Mouse (Mus musculus): ENCODE measurements around the gene Lamb2.

The Lamb2 gene

DNA sequence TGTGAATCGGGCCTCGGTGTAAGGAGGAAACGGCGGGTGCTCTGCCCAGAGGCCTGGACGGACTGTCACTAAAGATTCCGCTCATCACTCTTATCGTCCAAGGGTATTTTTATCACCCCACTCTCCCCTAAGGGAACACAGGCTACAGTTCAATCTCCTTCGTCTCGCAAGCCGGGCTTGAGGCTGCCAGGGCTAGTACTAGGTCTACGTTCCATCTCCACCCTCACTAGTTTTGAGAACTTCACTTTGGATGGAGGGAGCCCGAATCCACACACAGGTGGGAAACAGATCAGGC, 11.7 kb downstream of the Lamb2 start:
- DNase-seq (ENCODE audit: low read depth, low spot score) = no peak

DNA sequence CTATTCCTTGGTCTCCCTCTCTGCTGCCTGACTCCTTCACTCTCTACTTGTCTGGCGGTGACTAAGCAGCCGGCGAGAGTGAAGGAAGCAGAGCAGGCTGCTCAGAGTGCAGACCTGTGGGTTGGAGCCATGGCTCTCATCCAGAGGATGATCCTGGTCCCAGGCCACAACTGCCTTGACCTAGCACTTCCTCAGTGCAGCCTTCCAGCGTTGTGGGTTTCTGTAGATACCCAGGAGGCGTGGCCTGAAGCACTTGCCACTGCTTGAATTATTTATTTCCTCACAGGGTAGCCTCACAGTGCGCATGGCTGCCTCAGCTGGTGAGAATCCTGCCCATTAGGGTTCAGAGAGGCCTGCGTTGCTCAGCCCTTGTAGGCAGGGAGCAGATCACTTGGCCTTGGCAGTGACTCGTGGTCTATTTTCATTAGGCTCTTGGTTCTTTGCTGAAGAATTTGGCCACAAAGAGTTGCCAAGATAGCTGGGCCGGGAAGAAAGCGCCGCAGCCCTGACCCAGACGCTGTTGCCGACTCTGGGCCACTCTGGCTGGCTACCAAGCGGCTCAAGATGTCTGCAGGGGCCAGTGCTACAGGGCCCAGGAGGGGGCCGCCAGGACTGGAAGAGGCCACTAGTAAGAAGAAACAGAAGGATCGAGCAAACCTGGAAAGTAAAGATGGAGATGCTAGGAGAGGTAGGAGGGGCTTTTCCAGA, 12.7 kb downstream of the Lamb2 start:
- no peak for DNase-seq (ENCODE audit: low read depth, low spot score)

DNA sequence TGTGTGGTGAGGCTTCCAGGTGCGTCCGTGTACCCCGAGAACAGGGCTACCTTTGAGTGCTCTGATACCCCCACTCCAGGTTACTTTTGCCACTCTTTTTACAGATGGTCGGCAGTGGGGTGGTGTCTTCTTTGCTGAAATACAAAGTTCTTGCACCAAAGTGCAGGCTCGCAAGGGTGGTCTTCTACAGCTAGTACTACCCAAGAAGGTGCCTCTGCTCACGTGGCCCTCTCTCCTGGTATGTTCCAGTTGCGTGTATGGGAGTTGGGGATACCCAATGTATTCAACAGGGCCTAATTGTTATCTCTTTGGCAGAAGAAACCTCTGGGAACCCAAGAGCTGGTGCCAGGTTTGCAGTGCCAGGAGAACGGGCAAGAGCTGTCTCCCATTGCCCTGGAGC, 13.7 kb downstream of the Lamb2 start:
- no peak for DNase-seq (ENCODE audit: low read depth, low spot score)

DNA sequence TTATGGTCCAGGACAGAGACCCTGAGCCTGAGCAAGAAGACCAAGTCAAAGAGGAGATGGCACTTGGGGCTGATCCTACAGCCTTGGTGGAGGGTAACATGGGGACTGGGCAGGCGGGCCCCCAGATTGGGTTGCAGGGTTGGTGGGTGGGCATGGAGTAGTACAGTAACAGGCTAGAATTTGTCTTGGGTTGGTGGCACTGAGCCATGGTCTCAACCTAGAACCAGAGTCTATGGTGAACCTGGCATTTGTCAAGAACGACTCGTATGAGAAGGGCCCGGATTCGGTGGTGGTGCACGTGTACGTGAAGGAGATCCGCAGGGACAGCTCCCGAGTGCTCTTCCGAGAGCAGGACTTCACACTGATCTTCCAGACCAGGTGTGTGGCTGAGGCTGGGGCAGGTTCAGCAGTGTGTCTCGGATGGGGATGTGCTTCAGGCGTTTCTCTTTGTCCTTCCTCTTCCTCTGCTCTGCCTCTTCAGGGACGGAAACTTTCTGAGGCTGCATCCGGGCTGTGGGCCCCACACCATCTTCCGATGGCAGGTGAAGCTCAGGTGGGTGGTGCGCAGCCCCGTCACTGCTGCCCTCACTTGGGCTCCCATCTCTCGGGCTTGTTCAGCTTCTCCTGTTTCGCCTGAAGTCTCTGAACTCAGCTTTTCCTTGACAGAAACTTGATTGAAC, 14.8 kb downstream of the Lamb2 start:
- no peak for DNase-seq (ENCODE audit: low read depth, low spot score)

GRCm38 (mm10) chr9:108494905-108495304, 15.4 kb downstream of the Lamb2 start:
- DNase-seq (ENCODE audit: low read depth, low spot score) = no peak

GRCm38 (mm10) chr9:108499231-108499630, 19.7 kb downstream of the Lamb2 start:
- DNase-seq (ENCODE audit: low read depth, low spot score) = no peak

GRCm38 (mm10) chr9:108499943-108500342, 20.4 kb downstream of the Lamb2 start:
- no peak for DNase-seq (ENCODE audit: low read depth, low spot score)

- no peak for DNase-seq (ENCODE audit: low read depth, low spot score)
Observed at GRCm38 (mm10) chr9:108506901-108507300, 27.4 kb downstream of the Lamb2 start.

GRCm38 (mm10) chr9:108507619-108508434, 28.3 kb downstream of the Lamb2 start, which contains the start of gene Qars:
Gene Qars (plus strand): TSS chr9:108507706.
- peak; percentile 96 for DNase-seq (ENCODE audit: low read depth, low spot score)

GRCm38 (mm10) chr9:108508776-108509175, 29.2 kb downstream of the Lamb2 start:
- no peak for DNase-seq (ENCODE audit: low read depth, low spot score)

- DNase-seq (ENCODE audit: low read depth, low spot score) = peak; percentile 98
Observed at GRCm38 (mm10) chr9:108516380-108517251, 37.1 kb downstream of the Lamb2 start, which contains the start of gene Qrich1. Gene Qrich1 (plus strand): TSS chr9:108516806.

- DNase-seq (ENCODE audit: low read depth, low spot score) = peak; percentile 90
Observed at GRCm38 (mm10) chr9:108517253-108517930, 37.9 kb downstream of the Lamb2 start.

- DNase-seq (ENCODE audit: low read depth, low spot score) = peak; percentile 90
Observed at GRCm38 (mm10) chr9:108517931-108518332, 38.4 kb downstream of the Lamb2 start.

GRCm38 (mm10) chr9:108521604-108522003, 42.1 kb downstream of the Lamb2 start:
- peak; percentile 21 for DNase-seq (ENCODE audit: low read depth, low spot score)

DNA sequence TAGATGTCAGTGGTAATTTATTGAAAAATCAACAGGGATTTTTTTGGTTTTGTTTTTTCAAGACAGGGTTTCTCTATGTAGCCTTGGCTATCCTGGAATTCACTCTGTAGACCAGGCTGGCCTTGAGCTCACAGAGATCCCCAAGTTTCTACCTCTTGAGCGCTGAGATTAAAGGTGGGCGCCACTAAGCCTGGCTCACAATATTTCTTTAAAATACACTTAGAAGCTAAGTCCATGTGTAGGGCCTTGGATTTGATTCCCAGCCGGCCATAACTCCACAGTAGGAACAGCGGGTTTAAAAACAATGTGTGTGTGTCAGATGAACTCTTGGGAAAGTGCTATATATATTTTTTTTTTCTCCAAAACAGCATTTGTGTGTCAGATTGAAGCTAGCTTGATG, 43.8 kb downstream of the Lamb2 start:
- no peak for DNase-seq (ENCODE audit: low read depth, low spot score)

DNA sequence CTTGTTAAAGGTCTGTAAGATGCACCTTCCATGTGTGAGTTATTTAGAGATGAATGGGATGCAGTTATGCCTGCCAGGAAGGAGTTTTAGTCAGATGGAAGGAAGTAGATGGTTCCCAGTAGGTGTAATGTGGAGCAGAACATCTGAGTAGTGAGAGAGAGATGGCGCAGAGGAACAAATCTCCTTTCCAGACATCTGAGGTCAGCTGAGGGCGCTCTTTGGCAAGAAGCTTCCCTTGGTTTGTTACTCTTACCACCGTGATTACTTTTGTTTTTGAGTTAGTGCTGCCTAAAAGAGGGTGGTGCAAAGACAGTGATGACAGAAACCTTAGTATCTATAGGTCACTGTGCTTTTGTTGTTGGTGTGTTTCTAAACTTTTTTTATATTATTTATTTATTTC, 45.9 kb downstream of the Lamb2 start:
- no peak for DNase-seq (ENCODE audit: low read depth, low spot score)

DNA sequence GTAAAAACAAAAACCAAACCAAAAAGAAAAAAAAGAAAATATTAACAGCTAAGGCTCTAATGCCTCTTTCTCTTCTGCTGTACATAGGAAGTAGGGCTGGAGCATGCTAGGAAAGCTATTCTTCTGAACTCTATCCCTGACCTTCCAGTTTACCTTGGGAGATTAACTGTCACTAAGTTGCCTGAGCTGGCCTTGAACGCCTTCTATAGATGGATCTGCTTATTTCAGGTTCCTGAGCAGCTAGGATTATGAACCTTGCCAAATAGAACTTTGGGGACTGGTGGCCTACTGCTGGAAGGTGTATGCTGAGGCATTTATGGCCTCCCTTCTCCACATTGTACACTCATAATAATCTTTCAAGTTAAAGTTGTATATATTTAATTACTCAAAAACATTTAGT, 51.4 kb downstream of the Lamb2 start:
- no peak for DNase-seq (ENCODE audit: low read depth, low spot score)

GRCm38 (mm10) chr9:108531496-108531895, 52.0 kb downstream of the Lamb2 start:
- no peak for DNase-seq (ENCODE audit: low read depth, low spot score)
